Mouse (Mus musculus): ENCODE data around the gene Xxylt1. TPM values are rescaled to one million over a fixed set of nuclear protein-coding genes. Genes with fewer than 3 reads are reported as not detected.

Xxylt1 gene
- polyA plus RNA-seq, 1 experiment from 2014 or later, result 10.0 TPM

- no peak for ATAC-seq (replicated peaks)
- Histone ChIP-seq H3K9ac (replicated peaks) (no peak overlapping the region), H3K4me3 (no peak overlapping the region), H3K4me2 (replicated peaks) (no peak overlapping the region), H3K27ac (replicated peaks) (no peak overlapping the region), H3K9me3 (no peaks in the 10 kb centered on the region; the same call in 1 of the 2 replicates), H3K27me3 (no peaks in the 10 kb centered on the region), H3K4me1 (no peaks in the 10 kb centered on the region), H3K36me3 (no peaks in the 10 kb centered on the region)
- WGBS, result 91% methylated on average over 7 of the region's 7 CpGs
These were observed 162.4 kb downstream of the Xxylt1 start for GRCm38 (mm10) chr16:30918866-30919265.

DNA sequence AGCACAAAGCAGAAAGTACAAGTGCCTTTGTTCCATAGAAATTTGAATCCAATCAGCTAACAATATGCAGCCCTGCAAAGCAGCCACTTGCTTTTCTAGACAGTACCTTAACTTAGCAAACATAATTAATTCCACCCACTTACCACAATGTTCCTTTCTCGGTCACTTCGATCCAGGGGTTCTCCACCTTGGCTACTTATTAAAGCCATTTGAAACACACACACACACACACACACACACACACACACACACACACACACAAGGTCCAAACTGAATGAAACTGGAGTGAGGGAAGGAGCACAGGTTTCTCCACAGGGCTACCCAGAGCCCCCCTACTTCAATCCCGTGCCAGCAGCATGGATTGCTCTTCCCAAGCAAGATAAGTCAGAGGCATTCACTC is 164.3 kb downstream of the Xxylt1 start:
- H3K9me3 ChIP-seq, result no peaks in the 10 kb centered on the region; the same call in 1 of the 2 replicates
- no peak for ATAC-seq (replicated peaks)
- H3K4me3 ChIP-seq, result no peak overlapping the region
- whole genome bisulfite sequencing, result 36% methylated on average over 3 of the region's 3 CpGs
- no peaks in the 10 kb centered on the region for H3K4me1 ChIP-seq
- no peak overlapping the region for H3K27ac ChIP-seq (replicated peaks)
- no peak overlapping the region for H3K9ac ChIP-seq (replicated peaks)
- no peaks in the 10 kb centered on the region for H3K36me3 ChIP-seq
- H3K4me2 ChIP-seq (replicated peaks), result no peak overlapping the region
- H3K27me3 ChIP-seq, result no peaks in the 10 kb centered on the region

DNA sequence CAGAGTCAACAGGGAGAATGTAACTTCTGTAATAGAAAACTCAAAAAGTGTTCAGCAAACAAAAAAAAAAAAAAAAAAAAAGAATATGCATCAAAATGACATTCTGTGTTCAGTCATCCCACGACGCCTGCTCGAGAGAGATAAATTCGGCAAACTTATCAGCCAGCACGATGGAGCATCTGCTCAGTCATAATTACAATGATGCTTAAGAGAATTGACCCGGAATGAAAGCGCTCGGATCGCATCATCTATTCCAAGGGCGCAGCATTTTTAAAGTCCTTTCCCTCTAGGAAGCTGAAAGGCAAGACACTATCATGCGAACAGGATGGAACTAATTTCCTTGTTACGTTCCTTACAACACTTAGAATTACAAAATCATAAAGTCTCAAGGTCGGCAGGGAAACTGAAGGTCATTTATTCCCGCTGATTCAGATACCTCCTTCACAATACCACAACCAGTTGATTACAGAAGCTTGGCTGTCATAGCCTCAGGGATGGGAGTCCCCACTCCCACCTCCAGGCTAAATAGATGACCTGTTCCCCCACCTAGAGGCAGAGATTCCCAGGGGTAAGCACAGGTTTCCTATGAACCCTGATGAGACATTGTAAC is 165.5 kb downstream of the Xxylt1 start:
- Histone ChIP-seq H3K9me3 (no peaks in the 10 kb centered on the region; the same call in 1 of the 2 replicates), H3K27ac (replicated peaks) (no peak overlapping the region), H3K27me3 (no peaks in the 10 kb centered on the region), H3K36me3 (no peaks in the 10 kb centered on the region), H3K4me1 (no peaks in the 10 kb centered on the region), H3K4me3 (no peak overlapping the region), H3K9ac (replicated peaks) (no peak overlapping the region), H3K4me2 (replicated peaks) (no peak overlapping the region)
- no peak for ATAC-seq (replicated peaks)
- 95% methylated on average over 14 of the region's 14 CpGs for WGBS

Other genes starting within 250 kb of the Xxylt1 start
- 14.0 and 14.3 TPM in 2 replicates for gene Acap2, start 119.8 kb upstream of the Xxylt1 start, polyA plus RNA-seq (2015; fragmentation: Nextera tagmentation; extraction: Ambion mirVana)
- 84.3 and 89.5 TPM in 2 replicates for gene Ppp1r2, start 193.8 kb upstream of the Xxylt1 start, polyA plus RNA-seq (2015; fragmentation: Nextera tagmentation; extraction: Ambion mirVana)
- 56.2 and 60.7 TPM in 2 replicates for gene Apod, start 233.4 kb upstream of the Xxylt1 start, polyA plus RNA-seq (2015; fragmentation: Nextera tagmentation; extraction: Ambion mirVana)